Mouse (Mus musculus): Measurements from ENCODE around the gene Ndufv1.
A peak's percentile ranks its signal among the peaks of the same experiment; 100 is the strongest.
"Not testable (repeated sequence)": the region's sequence is repeated elsewhere in the genome, so short reads cannot be mapped to it uniquely, and the experiment has no call there.

Gene Ndufv1

DNA sequence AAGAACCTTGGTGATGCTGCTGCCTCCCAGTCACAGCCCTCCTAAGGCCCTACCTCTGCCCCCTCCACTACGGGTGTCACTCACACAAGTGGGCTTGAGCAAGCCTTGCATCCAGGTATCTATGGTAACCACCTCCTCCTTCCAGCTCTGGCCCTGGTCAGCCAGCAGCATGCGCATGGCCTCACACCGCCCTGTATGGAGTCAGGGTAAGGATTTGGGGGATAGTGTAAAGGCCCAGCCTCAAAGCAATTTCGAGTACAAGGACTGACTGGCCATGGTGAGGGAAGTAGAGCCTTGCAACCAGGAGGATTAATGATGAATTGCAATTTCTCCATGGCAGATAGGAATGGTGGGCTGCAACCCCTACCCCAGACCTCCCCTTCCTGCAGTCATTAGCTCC is 28.9 kb upstream of the Ndufv1 start:
- DNase-seq = not testable (repeated sequence)

GRCm38 (mm10) chr19:4040941-4041340 is 28.3 kb upstream of the Ndufv1 start:
- not testable (repeated sequence) for DNase-seq

- peak; percentile 89 for DNase-seq
Measured at GRCm38 (mm10) chr19:4037788-4038232, 25.2 kb upstream of the Ndufv1 start, which contains the start of gene Gstp1. Gene Gstp1 (minus strand): TSS chr19:4037985.

GRCm38 (mm10) chr19:4037154-4037787 is 24.7 kb upstream of the Ndufv1 start:
- DNase-seq = not testable (repeated sequence)

GRCm38 (mm10) chr19:4036327-4037045 is 23.9 kb upstream of the Ndufv1 start:
- DNase-seq = no peak

- DNase-seq = no peak
Measured at GRCm38 (mm10) chr19:4033742-4034141, 21.1 kb upstream of the Ndufv1 start.

DNA sequence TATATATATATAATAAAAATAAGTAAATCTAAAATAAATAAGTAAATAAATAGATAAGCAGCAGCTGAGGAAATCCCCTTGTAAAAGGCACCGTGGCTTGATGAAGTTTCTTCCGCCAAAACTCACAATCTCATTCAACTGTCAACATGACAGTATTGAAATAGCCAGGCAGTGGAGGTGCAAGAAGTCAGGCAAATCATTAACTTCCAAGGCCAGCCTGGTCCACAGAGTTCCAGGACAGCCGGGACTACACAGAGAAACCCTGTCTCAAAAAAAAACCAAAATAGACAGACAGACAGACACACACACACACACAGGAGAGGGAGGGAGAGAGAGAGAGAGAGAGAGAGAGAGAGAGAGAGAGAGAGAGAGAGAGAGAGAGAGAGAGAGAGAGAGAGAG is 20.7 kb upstream of the Ndufv1 start:
- peak; percentile 34 for DNase-seq

DNA sequence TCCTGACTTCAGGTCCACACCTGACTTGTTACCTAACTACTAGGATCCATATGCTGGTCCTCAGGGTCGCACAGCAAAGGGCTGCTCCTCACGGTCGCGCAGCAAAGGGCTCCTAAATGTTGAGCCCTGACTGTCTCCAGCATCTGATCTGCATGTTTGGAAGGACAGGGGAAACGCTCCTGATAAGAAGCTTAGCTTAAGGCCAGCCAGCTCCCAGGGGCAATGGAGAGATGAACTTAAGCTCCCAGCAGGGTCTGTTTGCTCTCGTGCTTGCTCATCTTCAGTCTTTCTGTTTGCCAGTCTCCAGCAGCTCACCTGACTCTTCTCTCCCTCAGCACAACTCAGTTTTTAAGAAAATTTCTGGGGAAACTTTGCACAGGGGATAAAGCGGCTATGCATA is 20.1 kb upstream of the Ndufv1 start:
- no peak for DNase-seq

DNA sequence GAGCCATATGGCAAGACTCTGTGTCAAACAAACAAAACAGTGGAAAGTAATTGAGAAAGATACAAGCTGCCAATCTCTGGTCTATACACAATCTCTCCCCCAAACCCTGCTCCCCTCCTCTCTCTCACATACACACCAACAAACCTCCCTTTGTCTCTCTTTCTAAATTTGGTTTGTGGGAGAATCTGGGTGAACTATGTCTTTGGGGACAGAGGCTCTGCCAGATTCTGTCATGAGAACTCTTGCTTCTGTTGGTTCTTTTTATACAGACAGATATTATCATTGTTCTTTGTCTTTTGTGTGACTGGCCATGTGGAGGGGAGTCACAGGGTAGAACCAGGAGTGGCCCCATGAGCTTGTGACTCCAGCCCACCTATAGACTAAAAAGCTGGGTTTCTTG is 15.0 kb upstream of the Ndufv1 start:
- DNase-seq = no peak

DNA sequence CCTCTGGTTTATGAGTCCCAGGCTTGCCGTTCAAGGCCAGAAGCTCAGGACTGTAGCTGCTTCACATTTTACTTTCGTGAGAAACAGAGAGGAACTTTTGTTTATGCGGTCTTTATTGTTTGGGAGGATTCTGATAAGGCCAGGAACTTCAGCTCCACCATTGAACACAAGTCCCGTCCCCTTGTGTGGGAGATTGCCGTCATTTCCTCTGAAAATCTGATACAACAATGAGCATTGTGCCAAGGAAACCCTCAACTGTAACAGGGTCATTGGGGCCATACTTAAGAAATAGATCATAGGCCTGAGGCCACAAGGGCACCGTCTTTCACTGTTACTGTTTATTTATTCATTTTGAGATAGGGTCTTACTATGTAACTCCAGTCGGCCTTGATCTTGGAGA is 10.6 kb upstream of the Ndufv1 start:
- DNase-seq = no peak

GRCm38 (mm10) chr19:4018743-4019583 is 6.4 kb upstream of the Ndufv1 start:
- peak; percentile 84 for DNase-seq

DNA sequence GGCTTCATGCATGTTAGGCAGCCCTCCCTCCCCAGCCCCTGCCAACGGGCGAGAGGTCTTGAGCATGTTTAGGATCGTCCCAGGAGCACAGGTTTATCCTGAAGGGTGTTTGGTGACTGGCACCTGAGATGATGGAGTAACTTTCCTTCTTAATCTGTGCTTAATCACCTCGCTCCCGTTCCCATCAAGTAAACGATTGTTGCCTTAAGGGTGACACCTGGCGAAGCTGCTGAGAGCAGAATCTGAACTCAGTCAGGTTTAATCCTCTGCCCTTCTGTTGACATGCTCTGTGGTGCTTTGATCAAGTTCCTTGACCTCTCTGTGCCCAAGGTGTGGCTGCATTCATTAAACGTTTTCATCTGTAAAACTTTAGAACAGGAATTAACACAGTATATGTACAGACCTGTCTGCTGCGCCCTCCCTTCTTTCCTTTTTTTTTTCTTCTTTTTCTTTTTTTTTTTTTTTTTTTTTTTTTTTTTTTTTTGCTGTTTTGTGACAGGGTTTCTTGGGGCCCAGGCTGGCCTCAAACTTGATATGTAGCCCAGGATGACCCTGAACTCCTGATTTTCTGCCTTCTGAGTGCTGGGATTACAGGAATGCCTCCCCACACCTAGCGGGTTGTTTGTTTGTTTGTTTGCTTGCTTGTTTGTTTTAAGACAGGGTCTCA is 5.4 kb upstream of the Ndufv1 start:
- DNase-seq = no peak

GRCm38 (mm10) chr19:4015635-4016034 is 3.0 kb upstream of the Ndufv1 start:
- DNase-seq = no peak

DNA sequence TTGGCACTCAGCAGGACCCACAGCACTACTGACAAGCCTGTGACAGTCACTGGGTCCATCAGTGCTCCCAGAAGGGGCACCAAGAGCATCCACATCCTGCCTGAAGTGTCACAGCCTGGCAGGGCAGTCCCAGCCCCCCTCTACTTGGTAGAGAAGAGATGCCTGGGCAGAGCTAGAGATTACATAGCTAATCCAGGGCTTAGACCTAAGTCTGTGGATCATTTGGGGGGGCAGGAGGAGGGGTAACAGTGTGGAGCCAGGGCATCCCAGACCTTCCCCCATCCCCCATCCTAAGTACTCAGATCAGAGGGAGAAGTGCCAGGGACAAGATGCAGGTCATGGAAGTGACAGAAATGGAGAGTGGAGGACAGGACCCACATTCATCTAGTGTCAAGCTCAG is 2.2 kb upstream of the Ndufv1 start:
- no peak for DNase-seq

- no peak for DNase-seq
Measured at GRCm38 (mm10) chr19:4013066-4013465, 460 bp upstream of the Ndufv1 start.

- no peak for DNase-seq
Measured at GRCm38 (mm10) chr19:4011086-4011485, 1.5 kb downstream of the Ndufv1 start.

DNA sequence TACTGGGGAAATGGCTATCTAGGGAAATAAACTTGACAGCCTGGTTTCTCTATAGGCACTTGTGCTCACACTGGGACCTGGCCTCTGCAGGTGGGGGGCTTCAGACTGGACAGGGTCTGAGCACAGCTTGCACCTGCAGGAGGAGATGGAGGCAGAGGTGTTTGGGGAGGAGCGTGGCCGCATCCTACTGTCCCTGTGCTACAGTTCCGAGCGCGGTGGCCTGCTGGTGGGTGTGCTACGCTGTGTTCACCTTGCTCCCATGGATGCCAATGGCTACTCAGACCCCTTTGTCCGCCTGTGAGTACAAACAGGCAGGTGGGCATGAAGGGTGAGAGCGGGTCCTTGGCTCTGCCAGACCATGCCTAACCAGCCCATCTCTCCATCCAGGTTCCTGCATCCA is 6.6 kb downstream of the Ndufv1 start:
- no peak for DNase-seq

- no peak for DNase-seq
Measured at GRCm38 (mm10) chr19:4005091-4005490, 7.5 kb downstream of the Ndufv1 start.

DNA sequence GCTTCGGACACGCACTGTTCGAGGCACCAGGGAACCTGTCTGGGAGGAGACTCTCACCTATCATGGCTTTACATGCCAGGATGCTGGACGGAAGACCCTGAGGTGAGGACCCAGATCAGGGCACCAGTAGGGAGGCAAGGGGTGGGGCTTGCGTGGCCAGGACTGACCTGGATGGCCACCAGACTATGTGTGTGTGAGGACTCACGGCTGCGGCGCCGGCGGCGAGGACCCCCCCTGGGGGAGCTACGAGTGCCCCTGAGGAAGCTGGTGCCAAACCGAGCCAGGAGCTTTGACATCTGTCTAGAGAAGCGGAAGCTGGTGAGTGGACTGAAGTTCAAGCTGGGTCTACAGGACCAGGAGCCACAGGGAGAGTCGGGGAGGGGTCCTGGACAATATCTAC is 8.3 kb downstream of the Ndufv1 start:
- no peak for DNase-seq

- no peak for DNase-seq
Measured at GRCm38 (mm10) chr19:4003641-4004040, 9.0 kb downstream of the Ndufv1 start.

DNA sequence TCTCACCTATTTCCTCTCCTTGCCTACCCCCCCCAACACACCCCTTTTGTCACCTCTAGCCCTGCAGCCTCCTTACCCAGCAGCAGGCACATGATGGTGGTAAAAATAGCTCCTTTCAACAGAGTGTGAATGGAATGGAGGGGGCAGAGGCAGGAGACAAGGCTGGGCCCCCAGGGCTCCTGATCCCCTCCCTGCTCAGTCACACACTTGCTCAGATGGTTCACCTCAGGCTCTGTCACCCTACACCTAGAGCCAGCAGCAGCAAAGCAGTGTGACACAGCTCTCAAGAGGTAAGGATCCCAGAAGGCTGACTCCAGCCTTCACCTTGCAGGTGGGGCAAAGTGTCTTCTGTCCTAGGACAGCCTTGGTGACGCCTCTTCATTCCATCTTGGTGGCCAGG is 9.5 kb downstream of the Ndufv1 start, which contains the start of gene Doc2g:
Gene Doc2g, plus strand, starts transcription at position 202 of the 400 bp plus-strand sequence.
- no peak for DNase-seq

DNA sequence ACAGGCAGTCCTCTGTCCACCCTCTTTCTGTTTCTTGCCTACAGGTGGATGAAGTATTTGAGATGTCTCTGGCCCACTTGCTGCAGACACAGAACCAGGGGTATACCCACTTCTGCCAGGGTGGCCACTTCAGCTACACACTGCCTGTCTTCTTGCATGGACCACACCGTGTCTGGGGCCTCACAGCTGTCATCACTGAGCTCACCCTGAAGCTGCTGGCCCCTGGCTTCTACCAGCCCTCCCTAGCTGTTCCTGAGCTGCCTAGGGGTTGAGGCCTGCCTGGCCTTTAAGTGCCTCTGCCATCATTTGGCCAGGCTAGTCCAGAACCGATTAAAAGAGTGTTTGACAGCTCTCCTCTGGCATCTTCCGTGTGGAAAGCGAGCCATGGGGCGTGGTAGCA is 10.9 kb downstream of the Ndufv1 start:
- no peak for DNase-seq

GRCm38 (mm10) chr19:4000949-4001525 is 11.6 kb downstream of the Ndufv1 start:
- DNase-seq = no peak

Measured in kidney, adult 18-20 months (tissue).